ENCODE assay signal across 32 mouse cellular contexts in the genomic region with DNA sequence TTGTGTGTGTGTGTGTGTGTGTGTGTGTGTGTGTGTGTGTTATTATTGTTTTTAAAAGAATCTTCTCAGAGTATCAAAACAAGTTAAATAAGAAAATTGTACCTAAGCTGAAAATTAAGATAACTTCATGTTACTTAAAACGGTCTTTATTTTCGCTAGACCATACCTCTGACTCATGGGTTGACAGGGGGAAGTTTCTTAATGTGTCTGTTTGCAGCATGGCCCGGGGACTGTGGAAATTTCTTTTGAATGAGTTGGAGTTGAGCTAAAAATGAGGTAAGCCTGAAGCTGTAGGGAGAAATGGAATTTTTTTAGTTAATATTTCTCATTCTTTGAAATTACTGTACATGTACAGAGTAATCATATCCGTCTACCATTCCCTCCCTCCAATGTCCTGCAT. TPM values are rescaled to one million over a fixed set of nuclear protein-coding genes. Genes with fewer than 3 reads are reported as not detected.
DNase-seq lines count a peak whose midpoint lies in the region; ATAC-seq and TF ChIP-seq lines count a peak whose summit lies in the region.
"Had no signal": no experiment of that assay in that cellular context is flagged by ENCODE, and none has a peak within 500 bp of the region (broad histone marks: within the 10 kb centered on the region; RNA-seq: fewer than 3 reads in every experiment).

No protein-coding gene starts in this region.

- no peak overlapping the region for H3K4me2 ChIP-seq in hindbrain, embryonic 12.5 days (replicated peaks)
- H3K4me2 ChIP-seq: heart, embryonic 13.5 days; hindbrain, embryonic 15.5 days; kidney, embryonic 15.5 days; limb, embryonic 15.5 days; stomach, embryonic 15.5 days had no signal

- no peaks in the 10 kb centered on the region for H3K4me1 ChIP-seq in hindbrain, embryonic 12.5 days
- H3K4me1 ChIP-seq: forebrain, embryonic 10.5 days; heart, embryonic 13.5 days; kidney, embryonic 15.5 days; limb, embryonic 10.5 days; limb, embryonic 15.5 days; midbrain, embryonic 10.5 days; stomach, embryonic 15.5 days had no signal

- peak overlapping the region; percentile 76 for H3K27ac ChIP-seq in left cerebral cortex, adult 2 months
- no peak overlapping the region for H3K27ac ChIP-seq in hindbrain, embryonic 12.5 days
- H3K27ac ChIP-seq: forebrain, embryonic 10.5 days; gastrocnemius, adult 2 months; heart, adult 2 months; heart, embryonic 13.5 days; hindbrain, embryonic 15.5 days; kidney, embryonic 15.5 days; limb, embryonic 10.5 days; limb, embryonic 15.5 days; liver, embryonic 14.5 days; macrophage; midbrain, embryonic 10.5 days; stomach, embryonic 15.5 days had no signal

- no peak for TF ChIP-seq CTCF in left cerebral cortex, adult 2 months (IDR thresholded peaks at IDR 0.05)

- WGBS in hindbrain, embryonic 12.5 days, result 82% methylated on average over 4 of the region's 4 CpGs

- no peaks in the 10 kb centered on the region for H3K36me3 ChIP-seq in hindbrain, embryonic 12.5 days
- H3K36me3 ChIP-seq: forebrain, embryonic 10.5 days; heart, embryonic 13.5 days; hindbrain, embryonic 15.5 days; kidney, embryonic 15.5 days; limb, embryonic 10.5 days; limb, embryonic 15.5 days; midbrain, embryonic 10.5 days; stomach, embryonic 15.5 days had no signal

- no peak overlapping the region for H3K4me3 ChIP-seq in left cerebral cortex, adult 2 months
- H3K4me3 ChIP-seq in hindbrain, embryonic 12.5 days, result no peak overlapping the region
- H3K4me3 ChIP-seq: forebrain, embryonic 10.5 days; gastrocnemius, adult 2 months; heart, adult 2 months; heart, embryonic 13.5 days; hindbrain, embryonic 15.5 days; kidney, embryonic 15.5 days; layer of hippocampus, adult 2 months; limb, embryonic 10.5 days; limb, embryonic 15.5 days; midbrain, embryonic 10.5 days; stomach, embryonic 15.5 days had no signal

- no peaks in the 10 kb centered on the region for H3K9me3 ChIP-seq in hindbrain, embryonic 12.5 days (replicated peaks)
- H3K9me3 ChIP-seq: forebrain, embryonic 10.5 days; heart, embryonic 13.5 days; hindbrain, embryonic 15.5 days; kidney, embryonic 15.5 days; limb, embryonic 10.5 days; limb, embryonic 15.5 days; midbrain, embryonic 10.5 days; stomach, embryonic 15.5 days had no signal

- no peak for ATAC-seq in hindbrain, embryonic 12.5 days (ENCODE audit: low FRiP score)
- ATAC-seq in monocyte, adult 5-6 weeks (replicated peaks; ENCODE audit: insufficient number of reproducible peaks, low FRiP score, low TSS enrichment, poor library complexity, severe bottlenecking), result no peak
- ATAC-seq: forebrain, embryonic 16.5 days; inflammation-experienced regulatory T-cells, adult 6 months had no signal

- no peaks in the 10 kb centered on the region for H3K27me3 ChIP-seq in hindbrain, embryonic 12.5 days
- H3K27me3 ChIP-seq: heart, embryonic 13.5 days; hindbrain, embryonic 15.5 days; kidney, embryonic 15.5 days; limb, embryonic 15.5 days; stomach, embryonic 15.5 days had no signal

- intact Hi-C loops in left cerebral cortex, adult 2 months (cut with DNase I), result loop anchor here (2.0 kb wide), 1 partner anchor 59 kb away; no protein-coding TSS in a partner anchor

- no peak overlapping the region for H3K9ac ChIP-seq in hindbrain, embryonic 12.5 days
- H3K9ac ChIP-seq: heart, embryonic 13.5 days; hindbrain, embryonic 15.5 days; kidney, embryonic 15.5 days; limb, embryonic 15.5 days; liver, embryonic 14.5 days; stomach, embryonic 15.5 days had no signal

- DNase-seq in left cerebral cortex, adult 2 months (ENCODE audit: extremely low spot score in 1 of 2, low spot score in 2 of 2), result no peak
- DNase-seq in left cerebral cortex, adult 11 months (ENCODE audit: low spot score), result no peak
- peak; percentile 13 for DNase-seq in Muller cell, postnatal 12 days (ENCODE audit: inconsistent ontology term)
- DNase-seq in fibroblast of lung, adult 2 months (ENCODE audit: low read depth), result peak; percentile 41
- no peak for DNase-seq in right cerebral cortex, adult 2 months (ENCODE audit: low spot score in 2 of 2)
- DNase-seq: adrenal gland, postnatal 25 days; gastrocnemius, adult 2 months; gastrocnemius, postnatal 36 days; heart, adult 2 months; heart, postnatal 10 days; lung, adult 2 months; lung, postnatal 10 days; retina, postnatal 1 day; right cerebral cortex, postnatal 25 days; thymus, postnatal 14 days had no signal

RNA-seq across cellular contexts. Expression of gene Slc2a13, which starts 42.5 kb away (rescaled TPM):
- 100 to 1,000 TPM; 107 to 112 TPM for total RNA-seq in left cerebral cortex, adult 2 months (2021)
- 3.0 and 3.3 TPM in 2 replicates for polyA plus RNA-seq in hindbrain, embryonic 12.5 days (2016; fragmentation: Nextera tagmentation; extraction: Ambion mirVana)
- total RNA-seq in monocyte, adult 5-6 weeks (2017), result not detected in 3 replicates
- total RNA-seq: hematopoietic stem cell, adult 5-6 weeks; MEL had no signal
- polyA plus RNA-seq: inflammation-experienced regulatory T-cells, adult 6 months; macrophage had no signal

RNA-seq across cellular contexts. Expression of gene Lrrk2, which starts 57.4 kb away (rescaled TPM):
- total RNA-seq in left cerebral cortex, adult 2 months (2021), result 10 to 100 TPM; 49.4 to 52.7 TPM
- polyA plus RNA-seq in hindbrain, embryonic 12.5 days (2016; fragmentation: Nextera tagmentation; extraction: Ambion mirVana), result 3.8 and 4.9 TPM in 2 replicates
- total RNA-seq in monocyte, adult 5-6 weeks (2017), result 79.5 to 92.8 TPM (median 89.4 TPM) in 3 replicates
- total RNA-seq: MEL had no signal

Comparison
In these comparisons a context has a peak if more than half of its experiments do, and no peak if none do; other contexts are left out.
1. DNase-seq: peak in Muller cell, postnatal 12 days (single experiment) and fibroblast of lung, adult 2 months (single experiment); none in left cerebral cortex, adult 2 months (0 of 2), left cerebral cortex, adult 11 months (single experiment) and right cerebral cortex, adult 2 months (0 of 2).
2. RNA of gene Slc2a13, which starts 42.5 kb away (total RNA-seq): 107 to 112 TPM in left cerebral cortex, adult 2 months; not detected in monocyte, adult 5-6 weeks; every median in the first group is over 100 times any median in the second.